Mouse (Mus musculus) forebrain, embryonic 10.5 days (tissue): ENCODE data around the gene Dhdh. TPM values are rescaled to one million over a fixed set of nuclear protein-coding genes. Genes with fewer than 3 reads are reported as not detected.

ENCODE experiments used
- DNase-seq: peaks from one replicate; pipeline ENCODE4 v3.0.0-alpha.2; 2017; ENCODE audit warnings: low spot score; ENCODE audit errors: extremely low spot score
- H3K27ac ChIP-seq: fragments of 300-500 bp; sonication (generic); 2 replicates; pipeline ENCODE4 v1.5.1; 2016; ENCODE audit warnings: mild to moderate bottlenecking
- H3K27me3 ChIP-seq: fragments of 300-500 bp; sonication (generic); 2 replicates; pipeline ENCODE4 v1.6.1; 2016; ENCODE audit warnings: mild to moderate bottlenecking; ENCODE audit not compliant: poor library complexity, severe bottlenecking
- H3K36me3 ChIP-seq: fragments of 300-500 bp; sonication (generic); replicated peaks from 2 replicates; pipeline ENCODE4 v1.6.1; 2016; ENCODE audit warnings: mild to moderate bottlenecking, moderate library complexity
- H3K4me1 ChIP-seq: fragments of 300-500 bp; sonication (generic); 2 replicates; pipeline ENCODE4 v1.6.1; 2016
- H3K4me3 ChIP-seq: fragments of 300-500 bp; sonication (generic); 2 replicates; pipeline ENCODE4 v1.5.1; 2016; ENCODE audit warnings: mild to moderate bottlenecking, moderate library complexity
- H3K9me3 ChIP-seq: fragments of 300-500 bp; sonication (generic); 2 replicates; pipeline ENCODE4 v1.6.1; 2016; ENCODE audit warnings: mild to moderate bottlenecking, moderate library complexity
- WGBS: fragments of 180-500 bp; shearing (Covaris S2); methylation state at CpG from one replicate; pipeline ENCODE4 v1.1.7; 2016; 5-methylcytosine and 5-hydroxymethylcytosine counted together
- polyA plus RNA-seq: library from polyadenylated mRNA; unstranded; fragments of >200 nt; fragmentation: Nextera tagmentation; extraction: Ambion mirVana; gene quantifications from 2 replicates; pipeline ENCODE4 v1.2.1, GENCODE M21; 2016

The Dhdh gene
- polyA plus RNA-seq, 1 experiment from 2014 or later, result 6.4 TPM

DNA sequence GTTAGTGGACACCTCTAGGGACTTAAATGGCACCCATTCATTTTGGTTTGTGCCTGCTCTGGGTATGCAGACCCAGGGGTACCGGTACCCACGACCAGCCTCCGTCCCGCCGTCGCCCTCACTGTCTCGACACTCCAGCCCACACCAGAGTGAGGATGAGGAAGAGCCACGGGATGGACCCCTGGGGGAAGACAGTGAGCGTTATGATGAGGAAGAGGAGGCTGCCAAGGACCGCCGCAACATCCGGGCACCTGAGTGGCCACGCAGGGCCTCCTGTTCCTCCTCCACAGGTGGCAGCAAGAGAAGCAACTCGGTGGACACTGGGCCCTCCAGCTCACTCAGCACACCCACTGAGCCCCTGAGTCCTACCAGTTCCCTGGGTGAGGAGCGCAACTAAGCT is 33.6 kb downstream of the Dhdh start:
- no peak overlapping the region for H3K27ac ChIP-seq
- WGBS, result 89% methylated on average over 15 of the region's 15 CpGs

DNA sequence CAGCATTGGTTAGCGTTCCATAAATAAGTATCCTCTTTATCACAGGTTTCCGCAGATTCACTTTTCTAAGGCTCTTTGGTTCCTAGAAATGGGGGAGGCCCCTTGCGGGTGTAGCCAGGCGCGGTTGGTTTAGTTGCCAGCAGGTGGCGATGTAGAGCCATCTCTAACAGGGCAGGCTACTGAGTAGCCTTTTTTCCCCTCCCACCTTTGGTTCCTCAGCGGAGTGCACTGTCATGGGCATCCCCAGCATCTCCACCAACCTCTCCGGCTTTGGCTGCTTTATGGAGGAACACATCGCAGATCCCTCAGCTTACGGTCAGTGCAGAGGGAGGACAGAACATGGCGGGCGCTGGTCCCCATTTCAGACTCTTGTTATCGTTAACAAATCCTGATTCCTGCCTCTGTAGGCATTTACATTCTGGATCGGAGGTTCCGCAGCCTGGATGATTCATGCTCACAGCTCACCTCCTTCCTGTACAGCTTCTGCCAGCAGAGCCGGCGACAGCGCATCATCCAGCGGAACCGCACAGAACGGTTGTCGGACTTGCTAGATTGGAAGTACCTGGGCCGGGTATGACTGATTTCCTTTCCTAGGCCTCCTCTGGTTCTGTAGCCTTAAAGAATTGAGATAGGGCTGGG is 37.1 kb downstream of the Dhdh start:
- H3K36me3 ChIP-seq, result peaks cover 81% of the 10 kb centered on the region
- H3K4me3 ChIP-seq, result no peak overlapping the region; the same call in 1 of the 2 replicates
- 52% methylated on average over 23 of the region's 23 CpGs for WGBS
- no peaks in the 10 kb centered on the region for H3K27me3 ChIP-seq
- H3K4me1 ChIP-seq, result peaks cover 16% of the 10 kb centered on the region
- no peak overlapping the region for H3K27ac ChIP-seq
- no peaks in the 10 kb centered on the region for H3K9me3 ChIP-seq
- peak; percentile 80 for DNase-seq

More for the DNA sequence above, 33.6 kb downstream of the Dhdh start:
- Histone ChIP-seq H3K36me3 (peaks cover 79% of the 10 kb centered on the region), H3K4me1 (peaks cover 36% of the 10 kb centered on the region), H3K27me3 (no peaks in the 10 kb centered on the region), H3K9me3 (no peaks in the 10 kb centered on the region), H3K4me3 (no peak overlapping the region)
- no peak for DNase-seq

DNA sequence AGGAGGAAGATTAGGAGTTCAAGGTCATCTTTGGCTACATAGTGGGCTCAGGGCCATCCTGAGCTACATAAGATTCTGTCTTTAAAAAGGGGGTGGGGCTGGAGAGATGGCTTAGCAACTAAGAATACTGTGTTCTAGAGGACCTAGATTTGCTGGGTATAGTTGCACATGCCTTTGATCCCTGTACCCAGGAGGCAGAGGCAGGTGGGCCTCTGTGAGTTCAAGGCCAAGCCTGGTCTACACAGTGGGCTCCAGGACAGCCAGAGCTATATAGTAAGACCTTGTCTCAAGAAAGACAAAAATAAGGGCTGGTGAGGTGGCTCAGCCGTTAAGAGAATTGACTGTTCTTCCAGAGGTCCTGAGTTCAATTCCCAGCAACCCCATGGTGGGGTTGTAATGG is 38.6 kb downstream of the Dhdh start:
- Histone ChIP-seq H3K27me3 (no peaks in the 10 kb centered on the region), H3K4me1 (peaks cover 12% of the 10 kb centered on the region; the same call in 1 of the 2 replicates), H3K9me3 (no peaks in the 10 kb centered on the region), H3K36me3 (peaks cover 76% of the 10 kb centered on the region), H3K4me3 (no peak overlapping the region), H3K27ac (no peak overlapping the region)
- no peak for DNase-seq
- WGBS, result 97% methylated on average over 1 of the region's 1 CpGs

DNA sequence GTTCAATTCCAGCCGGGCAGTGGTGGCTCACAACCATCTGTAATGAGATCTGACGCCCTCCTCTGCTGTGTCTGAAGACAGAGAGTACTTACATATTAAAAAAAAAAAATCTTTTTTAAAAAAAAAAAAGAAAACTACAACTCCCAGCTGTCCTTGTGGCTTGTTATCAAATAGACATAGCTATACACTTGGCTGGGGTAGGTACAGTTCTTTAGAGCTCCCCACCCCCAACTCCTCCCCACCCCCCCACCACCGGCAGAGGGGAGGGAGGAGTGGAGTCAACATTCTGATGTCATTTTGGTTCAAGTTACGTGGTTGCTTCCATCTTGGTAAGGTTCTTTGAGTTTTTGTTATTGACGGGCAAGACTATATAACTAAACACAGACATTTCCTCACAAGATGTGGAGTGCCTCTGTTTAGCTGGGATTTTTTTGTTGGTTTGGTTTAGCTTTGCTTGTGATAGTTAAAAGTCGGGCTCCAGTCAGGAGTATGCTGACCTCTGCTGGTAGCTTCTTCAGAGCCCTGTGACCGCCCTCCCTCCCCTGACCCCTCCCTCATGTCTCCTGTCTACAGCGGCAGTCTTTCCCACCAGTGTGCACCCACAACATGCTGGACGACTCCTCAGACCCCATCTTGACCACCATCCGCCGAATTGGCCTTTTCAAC is 41.1 kb downstream of the Dhdh start:
- H3K4me3 ChIP-seq, result 0 out of 2 replicates have a peak overlapping the region, but pooled peaks have one; percentile 23
- no peak for DNase-seq
- H3K4me1 ChIP-seq, result peaks cover 12% of the 10 kb centered on the region; the same call in 1 of the 2 replicates
- H3K27me3 ChIP-seq, result no peaks in the 10 kb centered on the region
- 41% methylated on average over 11 of the region's 11 CpGs for WGBS
- H3K27ac ChIP-seq, result 0 out of 2 replicates have a peak overlapping the region, but pooled peaks have one; percentile 11
- peaks cover 78% of the 10 kb centered on the region for H3K36me3 ChIP-seq
- no peaks in the 10 kb centered on the region for H3K9me3 ChIP-seq

DNA sequence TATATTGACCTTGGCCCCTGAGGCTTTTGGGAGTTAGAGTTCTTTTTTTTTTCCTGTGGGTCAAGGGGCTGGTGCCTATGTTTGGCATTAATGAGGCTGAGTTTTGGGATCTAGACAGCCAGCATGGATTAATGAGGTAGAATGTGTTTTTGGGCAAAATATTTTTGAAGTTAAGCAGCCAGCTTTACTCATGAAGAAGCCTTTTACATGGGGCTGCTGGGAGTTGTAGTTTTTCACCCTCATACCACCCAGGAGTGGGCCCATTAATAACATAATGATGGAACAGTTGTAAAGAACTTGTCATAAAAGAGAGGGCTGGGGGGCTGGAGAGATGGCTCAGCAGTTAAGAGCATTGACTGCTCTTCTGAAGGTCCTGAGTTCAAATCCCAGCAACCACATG is 42.0 kb downstream of the Dhdh start:
- no peaks in the 10 kb centered on the region for H3K27me3 ChIP-seq
- H3K4me1 ChIP-seq, result peaks cover 9% of the 10 kb centered on the region; the same call in 1 of the 2 replicates
- H3K9me3 ChIP-seq, result no peaks in the 10 kb centered on the region
- no peak overlapping the region for H3K27ac ChIP-seq
- H3K36me3 ChIP-seq, result peaks cover 73% of the 10 kb centered on the region
- DNase-seq, result no peak
- H3K4me3 ChIP-seq, result no peak overlapping the region

- 91% methylated on average over 22 of the region's 22 CpGs for WGBS
- DNase-seq, result no peak
- Histone ChIP-seq H3K27me3 (no peaks in the 10 kb centered on the region), H3K4me1 (peaks cover 5% of the 10 kb centered on the region; the same call in 1 of the 2 replicates), H3K4me3 (no peak overlapping the region), H3K27ac (no peak overlapping the region), H3K9me3 (no peaks in the 10 kb centered on the region), H3K36me3 (peaks cover 78% of the 10 kb centered on the region)
Observed at GRCm38 (mm10) chr7:45443526-45444420, 44.8 kb downstream of the Dhdh start.

DNA sequence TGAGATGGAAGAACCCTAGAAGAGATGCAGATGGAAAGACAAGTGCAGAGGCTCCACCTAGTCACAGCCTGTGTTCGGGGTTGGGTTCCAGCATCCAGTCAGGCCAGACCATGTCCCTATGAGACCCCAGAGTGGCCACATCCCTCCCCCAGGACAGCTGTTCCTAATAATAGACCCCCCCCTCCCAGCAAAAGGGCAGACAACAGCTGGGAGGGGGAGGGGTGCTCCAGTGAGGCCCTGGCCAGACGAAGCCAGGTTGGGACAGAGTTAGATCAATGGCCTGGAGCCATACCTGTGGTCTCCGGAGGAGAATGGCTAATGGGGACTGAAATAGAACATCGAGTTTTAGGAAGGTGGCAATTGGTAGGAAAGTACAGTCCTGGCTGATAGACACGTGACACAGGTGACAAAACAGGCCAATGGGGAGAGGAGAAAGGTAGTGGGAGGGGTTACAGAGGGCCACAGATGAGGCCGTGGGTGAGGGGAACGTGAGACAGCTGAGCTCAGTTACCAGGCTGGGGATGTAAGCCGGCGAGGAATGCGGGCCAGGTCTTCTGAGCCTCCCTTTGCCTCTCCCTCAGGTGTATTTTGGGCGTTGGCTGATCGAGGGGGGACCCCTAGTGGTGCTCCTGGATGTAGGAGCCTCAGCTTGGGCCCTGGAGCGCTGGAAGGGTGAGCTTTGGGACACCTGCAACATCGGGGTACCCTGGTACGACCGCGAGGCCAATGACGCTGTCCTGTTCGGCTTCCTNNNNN is 50.9 kb downstream of the Dhdh start, which contains the start of gene Ruvbl2:
Ruvbl2 (minus strand) TSS at position 576 of the 756 bp plus-strand sequence.
- peaks cover 33% of the 10 kb centered on the region for H3K36me3 ChIP-seq
- DNase-seq, result no peak
- H3K27me3 ChIP-seq, result peaks cover 7% of the 10 kb centered on the region
- peak within 1 kb of the TSS; percentile 4 for H3K4me3 ChIP-seq
- H3K4me1 ChIP-seq, result peaks cover 46% of the 10 kb centered on the region
- WGBS, result 15% methylated on average over 19 of the region's 19 CpGs
- no peaks in the 10 kb centered on the region for H3K9me3 ChIP-seq
- 0 out of 2 replicates have a peak within 1 kb of the TSS, but pooled peaks have one; percentile 16 for H3K27ac ChIP-seq

DNA sequence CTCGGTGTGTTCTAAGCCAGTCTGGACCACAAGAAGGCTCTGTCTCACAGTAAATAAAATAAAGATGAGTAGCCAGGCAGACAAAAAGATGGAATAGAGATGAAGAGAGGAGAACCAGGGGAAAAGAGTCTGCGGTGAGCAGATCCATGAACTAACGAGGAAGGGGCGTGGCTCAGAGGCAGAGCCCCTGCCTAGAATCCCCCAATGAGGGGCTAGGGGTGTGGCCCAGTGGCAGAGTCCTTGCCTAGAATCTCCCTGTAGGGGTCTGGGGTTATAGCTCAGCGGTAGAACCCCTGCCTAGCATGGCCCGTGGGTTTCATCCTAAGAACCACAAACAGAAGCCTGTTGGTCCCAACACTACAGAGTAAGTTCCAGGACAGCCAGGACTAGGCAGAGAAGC is 51.6 kb downstream of the Dhdh start:
- H3K36me3 ChIP-seq, result peaks cover 34% of the 10 kb centered on the region
- peak overlapping the region; percentile 4 for H3K4me3 ChIP-seq
- peaks cover 48% of the 10 kb centered on the region for H3K4me1 ChIP-seq
- peaks cover 7% of the 10 kb centered on the region for H3K27me3 ChIP-seq
- no peaks in the 10 kb centered on the region for H3K9me3 ChIP-seq
- no peak for DNase-seq
- 27% methylated on average over 6 of the region's 6 CpGs for WGBS
- 0 out of 2 replicates have a peak overlapping the region, but pooled peaks have one; percentile 16 for H3K27ac ChIP-seq

GRCm38 (mm10) chr7:45436444-45436843 is 52.2 kb downstream of the Dhdh start:
- H3K36me3 ChIP-seq, result peaks cover 37% of the 10 kb centered on the region
- H3K4me1 ChIP-seq, result peaks cover 48% of the 10 kb centered on the region
- peak overlapping the region; percentile 95 for H3K4me3 ChIP-seq
- DNase-seq, result no peak
- no peak overlapping the region for H3K27ac ChIP-seq
- WGBS, result 89% methylated on average over 5 of the region's 5 CpGs
- H3K9me3 ChIP-seq, result no peaks in the 10 kb centered on the region
- H3K27me3 ChIP-seq, result peaks cover 7% of the 10 kb centered on the region

- no peaks in the 10 kb centered on the region for H3K9me3 ChIP-seq
Observed at GRCm38 (mm10) chr7:45435038-45435437, 53.6 kb downstream of the Dhdh start.

GRCm38 (mm10) chr7:45434203-45435015 is 54.2 kb downstream of the Dhdh start, which contains the start of gene Gys1:
Gene Gys1 (plus strand): TSS chr7:45434844.
- H3K9me3 ChIP-seq, result no peaks in the 10 kb centered on the region
- WGBS, result under 1% methylated on average over 45 of the region's 45 CpGs
- H3K4me3 ChIP-seq, result peak within 1 kb of the TSS; percentile 95
- peaks cover 37% of the 10 kb centered on the region for H3K36me3 ChIP-seq
- peaks cover 7% of the 10 kb centered on the region for H3K27me3 ChIP-seq
- peak; percentile 100 for DNase-seq
- H3K27ac ChIP-seq, result peak within 1 kb of the TSS; percentile 94
- peaks cover 48% of the 10 kb centered on the region for H3K4me1 ChIP-seq

More at GRCm38 (mm10) chr7:45435038-45435437, 53.6 kb downstream of the Dhdh start:
- Histone ChIP-seq H3K27ac (peak overlapping the region; percentile 94), H3K27me3 (peaks cover 7% of the 10 kb centered on the region), H3K4me1 (peaks cover 48% of the 10 kb centered on the region), H3K4me3 (peak overlapping the region; percentile 95), H3K36me3 (peaks cover 37% of the 10 kb centered on the region)
- DNase-seq, result no peak
- WGBS, result 3% methylated on average over 16 of the region's 16 CpGs
